Mouse (Mus musculus) embryonic fibroblast, embryonic 13.5 days (primary cell): ENCODE measurements around the gene Cpvl. TPM values are rescaled to one million over a fixed set of nuclear protein-coding genes. Genes with fewer than 3 reads are reported as not detected.

Source experiments
- H3K27ac ChIP-seq: 2 replicates; pipeline ENCODE4 v1.5.1; 2012; ENCODE audit warnings: low read length, control low read depth, inconsistent platforms; ENCODE audit not compliant: insufficient read depth
- H3K4me1 ChIP-seq: 2 replicates; pipeline ENCODE4 v1.6.1; 2011; ENCODE audit warnings: low read length; ENCODE audit not compliant: control insufficient read depth, insufficient read depth
- H3K4me3 ChIP-seq: 2 replicates; pipeline ENCODE4 v1.5.1; 2011; ENCODE audit warnings: mild to moderate bottlenecking, control low read depth, low read length; ENCODE audit not compliant: insufficient read depth
- CTCF ChIP-seq: IDR thresholded peaks from 2 replicates; pipeline ENCODE4 v1.5.1; 2011; ENCODE audit warnings: mild to moderate bottlenecking, control low read depth, low read length, moderate library complexity, borderline replicate concordance; ENCODE audit not compliant: insufficient read depth
- POLR2A ChIP-seq: IDR thresholded peaks from 2 replicates; pipeline ENCODE4 v1.6.1; 2011; ENCODE audit warnings: low read depth, mild to moderate bottlenecking, control low read depth, low read length, moderate library complexity
- polyA plus RNA-seq: library from polyadenylated mRNA; stranded (reverse); fragments of >200 nt; gene quantifications from 2 replicates; pipeline ENCODE4 v1.2.4, GENCODE M21; 2011; ENCODE audit warnings: low read depth; ENCODE audit not compliant: missing spikeins, insufficient read length

The Cpvl gene
- polyA plus RNA-seq, 1 experiment = not detected

GRCm38 (mm10) chr6:53996226-53996955 lies 17.9 kb upstream of the Cpvl start:
- H3K4me1 ChIP-seq = no peaks in the 10 kb centered on the region
- H3K27ac ChIP-seq = no peak overlapping the region
- no peak for TF ChIP-seq CTCF
- no peak for TF ChIP-seq POLR2A
- H3K4me3 ChIP-seq = no peak overlapping the region

- Histone ChIP-seq H3K27ac (no peak overlapping the region), H3K4me3 (no peak overlapping the region), H3K4me1 (no peaks in the 10 kb centered on the region)
- TF ChIP-seq POLR2A = no peak
- TF ChIP-seq CTCF = no peak
Measured at GRCm38 (mm10) chr6:53995519-53995918, 17.0 kb upstream of the Cpvl start.

GRCm38 (mm10) chr6:53992386-53992785 lies 13.9 kb upstream of the Cpvl start:
- Histone ChIP-seq H3K27ac (no peak overlapping the region), H3K4me3 (no peak overlapping the region), H3K4me1 (no peaks in the 10 kb centered on the region)
- TF ChIP-seq POLR2A (no peak), CTCF (no peak)

GRCm38 (mm10) chr6:53987235-53987634 lies 8.8 kb upstream of the Cpvl start:
- Histone ChIP-seq H3K27ac (no peak overlapping the region), H3K4me1 (no peaks in the 10 kb centered on the region), H3K4me3 (no peak overlapping the region)
- TF ChIP-seq CTCF (no peak), POLR2A (no peak)

- Histone ChIP-seq H3K4me1 (no peaks in the 10 kb centered on the region), H3K27ac (no peak overlapping the region)
- TF ChIP-seq POLR2A (no peak), CTCF (no peak)
Measured at GRCm38 (mm10) chr6:53986273-53986985, 8.0 kb upstream of the Cpvl start.

GRCm38 (mm10) chr6:53983820-53984219 lies 5.3 kb upstream of the Cpvl start:
- H3K27ac ChIP-seq = no peak overlapping the region
- H3K4me1 ChIP-seq = no peaks in the 10 kb centered on the region
- H3K4me3 ChIP-seq = no peak overlapping the region
- TF ChIP-seq POLR2A (no peak), CTCF (no peak)

More at GRCm38 (mm10) chr6:53986273-53986985, 8.0 kb upstream of the Cpvl start:
- H3K4me3 ChIP-seq = no peak overlapping the region

- Histone ChIP-seq H3K4me3 (no peak overlapping the region), H3K27ac (no peak overlapping the region), H3K4me1 (no peaks in the 10 kb centered on the region)
- TF ChIP-seq CTCF = no peak
- TF ChIP-seq POLR2A = no peak
Measured at GRCm38 (mm10) chr6:53982612-53983011, 4.1 kb upstream of the Cpvl start.

GRCm38 (mm10) chr6:53982047-53982600 lies 3.7 kb upstream of the Cpvl start:
- H3K4me3 ChIP-seq = no peak overlapping the region
- no peak overlapping the region for H3K27ac ChIP-seq
- TF ChIP-seq POLR2A = no peak
- no peak for TF ChIP-seq CTCF
- no peaks in the 10 kb centered on the region for H3K4me1 ChIP-seq

GRCm38 (mm10) chr6:53980817-53981480 lies 2.5 kb upstream of the Cpvl start:
- H3K4me1 ChIP-seq = no peaks in the 10 kb centered on the region
- TF ChIP-seq CTCF (no peak), POLR2A (no peak)
- no peak overlapping the region for H3K4me3 ChIP-seq
- no peak overlapping the region for H3K27ac ChIP-seq
